Mouse (Mus musculus) intestine, embryonic 15.5 days (tissue): ENCODE measurements around the gene Anpep. TPM values are rescaled to one million over a fixed set of nuclear protein-coding genes. Genes with fewer than 3 reads are reported as not detected.
A peak's percentile ranks its signal among the peaks of the same experiment; 100 is the strongest.

ENCODE experiments used
- ATAC-seq: fragments of 200-750 bp; cut with Nextera tagmentation; 2 replicates; pipeline ENCODE4 v1.8.0; 2017; ENCODE audit warnings: moderate TSS enrichment, moderate library complexity
- H3K27ac ChIP-seq: fragments of 300-500 bp; sonication (generic); 2 replicates; pipeline ENCODE4 v1.5.1; 2015; ENCODE audit warnings: mild to moderate bottlenecking, inconsistent platforms
- H3K27me3 ChIP-seq: fragments of 300-500 bp; sonication (generic); replicated peaks from 2 replicates; pipeline ENCODE4 v1.6.1; 2015; ENCODE audit warnings: inconsistent platforms
- H3K36me3 ChIP-seq: fragments of 300-500 bp; sonication (generic); 2 replicates; pipeline ENCODE4 v1.6.1; 2015; ENCODE audit warnings: inconsistent platforms
- H3K4me1 ChIP-seq: fragments of 300-500 bp; sonication (generic); replicated peaks from 2 replicates; pipeline ENCODE4 v1.6.1; 2015; ENCODE audit warnings: inconsistent platforms
- H3K4me2 ChIP-seq: fragments of 300-500 bp; sonication (generic); replicated peaks from 2 replicates; pipeline ENCODE4 v1.6.1; 2015; ENCODE audit warnings: mild to moderate bottlenecking, inconsistent platforms
- H3K4me3 ChIP-seq: fragments of 300-500 bp; sonication (generic); replicated peaks from 2 replicates; pipeline ENCODE4 v1.5.1; 2015; ENCODE audit warnings: inconsistent platforms
- H3K9ac ChIP-seq: fragments of 300-500 bp; sonication (generic); 2 replicates; pipeline ENCODE4 v1.6.1; 2015; ENCODE audit warnings: inconsistent platforms
- H3K9me3 ChIP-seq: fragments of 300-500 bp; sonication (generic); 2 replicates; pipeline ENCODE4 v1.6.1; 2016; ENCODE audit warnings: inconsistent platforms
- WGBS: fragments of 180-500 bp; shearing (Covaris S2); methylation state at CpG from one replicate; pipeline ENCODE4 v1.1.7; 2015; 5-methylcytosine and 5-hydroxymethylcytosine counted together
- polyA plus RNA-seq: library from polyadenylated mRNA; unstranded; fragments of >200 nt; fragmentation: Nextera tagmentation; extraction: Ambion mirVana; gene quantifications from 2 replicates; pipeline ENCODE4 v1.2.1, GENCODE M21; 2015

Gene Anpep
- polyA plus RNA-seq, 1 experiment from 2014 or later = 161 TPM

- H3K4me1 ChIP-seq = 0 out of 2 replicates have a peak, but pooled peaks cover 2% of the 10 kb centered on the region
- H3K9me3 ChIP-seq = no peaks in the 10 kb centered on the region
- no peak overlapping the region for H3K4me3 ChIP-seq
- no peak overlapping the region for H3K9ac ChIP-seq
- no peak for ATAC-seq
- H3K4me2 ChIP-seq = no peak overlapping the region
- H3K27me3 ChIP-seq = no peaks in the 10 kb centered on the region
- 46% methylated on average over 6 of the region's 6 CpGs for WGBS
- H3K27ac ChIP-seq = no peak overlapping the region
- H3K36me3 ChIP-seq = no peaks in the 10 kb centered on the region
Observed at GRCm38 (mm10) chr7:79831145-79831544, 29.7 kb downstream of the Anpep start.

GRCm38 (mm10) chr7:79828341-79828740 lies 32.5 kb downstream of the Anpep start:
- Histone ChIP-seq H3K4me3 (no peak overlapping the region), H3K27ac (no peak overlapping the region), H3K9ac (no peak overlapping the region), H3K4me1 (0 out of 2 replicates have a peak, but pooled peaks cover 2% of the 10 kb centered on the region), H3K27me3 (no peaks in the 10 kb centered on the region), H3K36me3 (peaks cover 10% of the 10 kb centered on the region; the same call in 1 of the 2 replicates), H3K4me2 (no peak overlapping the region), H3K9me3 (no peaks in the 10 kb centered on the region)
- WGBS = 75% methylated on average over 3 of the region's 3 CpGs
- ATAC-seq = no peak

- 78% methylated on average over 12 of the region's 12 CpGs for WGBS
Observed at GRCm38 (mm10) chr7:79822092-79822695, 38.7 kb downstream of the Anpep start.

GRCm38 (mm10) chr7:79819996-79820395 lies 40.9 kb downstream of the Anpep start:
- 50% methylated on average over 11 of the region's 11 CpGs for WGBS
- Histone ChIP-seq H3K4me1 (peaks cover 11% of the 10 kb centered on the region; the same call in 1 of the 2 replicates), H3K27ac (peak overlapping the region; percentile 37; the same call in 1 of the 2 replicates), H3K27me3 (no peaks in the 10 kb centered on the region), H3K4me2 (no peak overlapping the region), H3K36me3 (no peaks in the 10 kb centered on the region; the same call in 1 of the 2 replicates), H3K4me3 (no peak overlapping the region), H3K9me3 (no peaks in the 10 kb centered on the region), H3K9ac (no peak overlapping the region)
- ATAC-seq = peak; percentile 31; the same call in 1 of the 2 replicates

More at GRCm38 (mm10) chr7:79822092-79822695, 38.7 kb downstream of the Anpep start:
- Histone ChIP-seq H3K9ac (no peak overlapping the region), H3K4me2 (no peak overlapping the region), H3K27ac (no peak overlapping the region), H3K4me3 (no peak overlapping the region), H3K4me1 (peaks cover 11% of the 10 kb centered on the region; the same call in 1 of the 2 replicates), H3K27me3 (no peaks in the 10 kb centered on the region), H3K36me3 (peaks cover 10% of the 10 kb centered on the region; the same call in 1 of the 2 replicates), H3K9me3 (no peaks in the 10 kb centered on the region)
- no peak for ATAC-seq

GRCm38 (mm10) chr7:79819515-79819914 lies 41.3 kb downstream of the Anpep start:
- WGBS = 23% methylated on average over 4 of the region's 4 CpGs
- Histone ChIP-seq H3K4me3 (no peak overlapping the region), H3K9ac (no peak overlapping the region), H3K4me2 (no peak overlapping the region), H3K27me3 (no peaks in the 10 kb centered on the region), H3K36me3 (no peaks in the 10 kb centered on the region), H3K4me1 (peaks cover 11% of the 10 kb centered on the region; the same call in 1 of the 2 replicates), H3K9me3 (no peaks in the 10 kb centered on the region), H3K27ac (peak overlapping the region; percentile 37; the same call in 1 of the 2 replicates)
- peak; percentile 88 for ATAC-seq

- H3K36me3 ChIP-seq = no peaks in the 10 kb centered on the region
- no peaks in the 10 kb centered on the region for H3K27me3 ChIP-seq
- no peaks in the 10 kb centered on the region for H3K9me3 ChIP-seq
- H3K4me2 ChIP-seq = no peak overlapping the region
- WGBS = 26% methylated on average over 6 of the region's 6 CpGs
- H3K9ac ChIP-seq = no peak overlapping the region
- ATAC-seq = no peak
- H3K4me1 ChIP-seq = peaks cover 16% of the 10 kb centered on the region; the same call in 1 of the 2 replicates
- no peak overlapping the region for H3K27ac ChIP-seq
- H3K4me3 ChIP-seq = no peak overlapping the region
Observed at GRCm38 (mm10) chr7:79818321-79818720, 42.5 kb downstream of the Anpep start.

- H3K27ac ChIP-seq = peak overlapping the region; percentile 23; the same call in 1 of the 2 replicates
- no peak overlapping the region for H3K4me3 ChIP-seq
- H3K4me2 ChIP-seq = no peak overlapping the region
- no peak overlapping the region for H3K9ac ChIP-seq
- no peaks in the 10 kb centered on the region for H3K36me3 ChIP-seq
- H3K9me3 ChIP-seq = no peaks in the 10 kb centered on the region
- ATAC-seq = peak; percentile 62
- H3K4me1 ChIP-seq = peaks cover 20% of the 10 kb centered on the region
- H3K27me3 ChIP-seq = peaks cover 16% of the 10 kb centered on the region
- 55% methylated on average over 1 of the region's 1 CpGs for WGBS
Observed at GRCm38 (mm10) chr7:79813409-79813808, 47.5 kb downstream of the Anpep start.

- Histone ChIP-seq H3K4me3 (peak within 1 kb of the TSS; percentile 35), H3K9ac (peak within 1 kb of the TSS; percentile 47), H3K27me3 (peaks cover 16% of the 10 kb centered on the region), H3K4me1 (peaks cover 20% of the 10 kb centered on the region), H3K36me3 (no peaks in the 10 kb centered on the region), H3K27ac (no peak within 1 kb of the TSS), H3K9me3 (no peaks in the 10 kb centered on the region), H3K4me2 (peak within 1 kb of the TSS; percentile 77)
- peak; percentile 64 for ATAC-seq
- 12% methylated on average over 71 of the region's 71 CpGs for WGBS
Observed at GRCm38 (mm10) chr7:79810611-79811506, 50.0 kb downstream of the Anpep start, which contains the start of gene Mesp2. TSS of gene Mesp2 (plus strand) at chr7:79810727.

- 89% methylated on average over 7 of the region's 7 CpGs for WGBS
- Histone ChIP-seq H3K4me3 (no peak overlapping the region), H3K4me1 (peaks cover 15% of the 10 kb centered on the region), H3K27ac (no peak overlapping the region), H3K36me3 (no peaks in the 10 kb centered on the region), H3K4me2 (no peak overlapping the region), H3K27me3 (peaks cover 16% of the 10 kb centered on the region), H3K9me3 (no peaks in the 10 kb centered on the region), H3K9ac (no peak overlapping the region)
- ATAC-seq = no peak
Observed at GRCm38 (mm10) chr7:79808561-79808960, 52.3 kb downstream of the Anpep start.

- Histone ChIP-seq H3K4me3 (no peak overlapping the region), H3K4me1 (no peaks in the 10 kb centered on the region), H3K4me2 (no peak overlapping the region), H3K27ac (no peak overlapping the region), H3K9me3 (no peaks in the 10 kb centered on the region), H3K27me3 (no peaks in the 10 kb centered on the region), H3K9ac (no peak overlapping the region), H3K36me3 (no peaks in the 10 kb centered on the region)
- WGBS = 53% methylated on average over 2 of the region's 2 CpGs
- ATAC-seq = no peak
Observed at GRCm38 (mm10) chr7:79803887-79804286, 57.0 kb downstream of the Anpep start.

GRCm38 (mm10) chr7:79802037-79802436 lies 58.8 kb downstream of the Anpep start:
- Histone ChIP-seq H3K27me3 (no peaks in the 10 kb centered on the region), H3K36me3 (no peaks in the 10 kb centered on the region), H3K4me2 (no peak overlapping the region), H3K27ac (no peak overlapping the region), H3K9me3 (no peaks in the 10 kb centered on the region), H3K4me1 (no peaks in the 10 kb centered on the region), H3K9ac (no peak overlapping the region), H3K4me3 (no peak overlapping the region)
- ATAC-seq = no peak
- WGBS = 57% methylated on average over 5 of the region's 5 CpGs

- H3K4me1 ChIP-seq = no peaks in the 10 kb centered on the region
- no peak overlapping the region for H3K9ac ChIP-seq
- no peak overlapping the region for H3K27ac ChIP-seq
- H3K36me3 ChIP-seq = no peaks in the 10 kb centered on the region
- H3K4me3 ChIP-seq = no peak overlapping the region
- no peaks in the 10 kb centered on the region for H3K27me3 ChIP-seq
- WGBS = 79% methylated on average over 11 of the region's 11 CpGs
- ATAC-seq = no peak
- no peaks in the 10 kb centered on the region for H3K9me3 ChIP-seq
- H3K4me2 ChIP-seq = no peak overlapping the region
Observed at GRCm38 (mm10) chr7:79801391-79801790, 59.5 kb downstream of the Anpep start.
